Mouse (Mus musculus) c-Kit-positive CD71-positive TER-119-positive erythroid progenitor cells, embryonic 14.5 days (primary cell): ENCODE results near the gene Camk1d.

Source experiments
- DNase-seq: peaks from one replicate; pipeline ENCODE4 v3.0.0-alpha.2; 2013; ENCODE audit warnings: low spot score

The Camk1d gene

DNA sequence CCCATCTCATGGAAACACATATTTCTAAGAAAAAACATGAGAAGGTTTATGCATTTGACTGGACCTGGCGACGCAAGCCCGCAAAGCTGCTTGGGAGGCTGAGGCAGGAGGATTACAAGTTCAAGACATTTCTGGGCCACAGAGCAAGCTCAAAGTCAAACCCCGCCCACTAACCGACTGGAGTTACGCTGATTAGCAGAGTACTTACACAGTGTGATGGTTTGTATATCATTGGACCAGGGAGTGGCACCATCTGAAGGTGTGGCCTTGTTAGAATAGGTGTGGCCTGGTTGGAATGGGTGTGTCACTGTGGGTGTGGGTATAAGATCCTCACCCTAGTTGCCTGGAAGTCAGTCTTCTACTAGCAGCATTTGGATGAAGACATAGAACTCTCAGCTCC is 465.1 kb downstream of the Camk1d start:
- DNase-seq, result peak; percentile 4
